Mouse (Mus musculus) CH12.LX (cell line): ENCODE data around the gene Psmd11. TPM values are rescaled to one million over a fixed set of nuclear protein-coding genes. Genes with fewer than 3 reads are reported as not detected.
A peak's percentile ranks its signal among the peaks of the same experiment; 100 is the strongest.

Experiments used
- DNase-seq: peaks from one replicate; pipeline ENCODE4 v3.0.0-alpha.2; 2013; ENCODE audit errors: extremely low read depth
- H3K27ac ChIP-seq: 2 replicates; pipeline ENCODE4 v1.5.1; 2012; ENCODE audit warnings: low read depth, mild to moderate bottlenecking, control low read depth, moderate library complexity; ENCODE audit not compliant: insufficient read depth
- H3K27me3 ChIP-seq: replicated peaks from 2 replicates; pipeline ENCODE3; 2012; ENCODE audit warnings: inconsistent platforms
- H3K36me3 ChIP-seq, 2 experiments: replicated peaks in 1 of 2; 2 replicates each; pipeline versions ENCODE3 to v1.6.1; 2012; ENCODE audit warnings: inconsistent platforms in 1 of 2, low read length in 1 of 2, mild to moderate bottlenecking in 1 of 2, mixed read lengths in 1 of 2, moderate library complexity in 1 of 2; ENCODE audit not compliant: control insufficient read depth in 1 of 2, insufficient read depth in 1 of 2
- H3K4me1 ChIP-seq, 2 experiments: 2 replicates each; pipeline ENCODE4 v1.6.1; 2012; ENCODE audit warnings: inconsistent platforms in 1 of 2, moderate library complexity in 1 of 2; ENCODE audit not compliant: insufficient read depth in 2 of 2, control insufficient read depth in 1 of 2
- H3K4me2 ChIP-seq: 2 replicates; pipeline ENCODE4 v1.6.1; 2012; ENCODE audit warnings: low read depth, mild to moderate bottlenecking, control low read depth; ENCODE audit not compliant: poor library complexity, insufficient read depth, severe bottlenecking
- H3K4me3 ChIP-seq, 3 experiments: fragments of 150-350 bp in 1 of 3; sonication (generic) in 1 of 3; replicated peaks in 1 of 3; 2 replicates each; pipeline versions ENCODE3 to v1.5.1; 2011 to 2012; ENCODE audit warnings: low read depth in 2 of 3, low read length in 2 of 3, mild to moderate bottlenecking in 2 of 3, moderate library complexity in 2 of 3, control low read depth in 1 of 3, improper control_type of control experiment in 1 of 3, inconsistent platforms in 1 of 3, mixed read lengths in 1 of 3; ENCODE audit not compliant: poor library complexity in 1 of 3
- H3K79me2 ChIP-seq: replicated peaks from 2 replicates; pipeline ENCODE4 v1.6.1; 2012; ENCODE audit warnings: mild to moderate bottlenecking, moderate library complexity; ENCODE audit not compliant: control insufficient read depth, poor library complexity, insufficient read depth, severe bottlenecking; ENCODE audit errors: extremely low read depth
- H3K9ac ChIP-seq: 2 replicates; pipeline ENCODE4 v1.6.1; 2012; ENCODE audit warnings: low read depth, mild to moderate bottlenecking, control low read depth, moderate library complexity; ENCODE audit not compliant: insufficient read depth
- H3K9me3 ChIP-seq: replicated peaks from 2 replicates; pipeline ENCODE3; 2012; ENCODE audit warnings: low read length, inconsistent platforms, mixed read lengths
- CHD1 ChIP-seq: IDR thresholded peaks from 2 replicates; pipeline ENCODE4 v1.6.1; 2012; ENCODE audit warnings: low read depth, low read length, improper control_type of control experiment, inconsistent platforms
- E2F4 ChIP-seq: IDR thresholded peaks from 2 replicates; pipeline ENCODE4 v1.6.1; 2011; ENCODE audit warnings: low read depth, low read length, improper control_type of control experiment; ENCODE audit not compliant: insufficient replicate concordance
- EP300 ChIP-seq: IDR thresholded peaks from 2 replicates; pipeline ENCODE4 v1.6.1; 2011; ENCODE audit warnings: low read length, improper control_type of control experiment
- GABPA ChIP-seq: IDR thresholded peaks from 2 replicates; pipeline ENCODE4 v1.6.1; 2012; ENCODE audit warnings: low read depth, low read length, improper control_type of control experiment, inconsistent platforms; ENCODE audit not compliant: insufficient replicate concordance
- MAFK ChIP-seq: IDR thresholded peaks from 2 replicates; pipeline ENCODE4 v1.6.1; 2011; ENCODE audit warnings: low read length, improper control_type of control experiment; ENCODE audit not compliant: insufficient replicate concordance
- MAX ChIP-seq: IDR thresholded peaks from 2 replicates; pipeline ENCODE4 v1.6.1; 2011; ENCODE audit warnings: low read length, improper control_type of control experiment
- MXI1 ChIP-seq: IDR thresholded peaks from 2 replicates; pipeline ENCODE4 v1.6.1; 2011; ENCODE audit warnings: mild to moderate bottlenecking, low read depth, low read length, improper control_type of control experiment
- RAD21 ChIP-seq: IDR thresholded peaks from 2 replicates; pipeline ENCODE4 v1.6.1; 2011; ENCODE audit warnings: low read depth, mild to moderate bottlenecking, low read length, improper control_type of control experiment, moderate library complexity
- SIN3A ChIP-seq: IDR thresholded peaks from 2 replicates; pipeline ENCODE4 v1.6.1; 2012; ENCODE audit warnings: low read length, improper control_type of control experiment, inconsistent platforms
- UBTF ChIP-seq: IDR thresholded peaks from 2 replicates; pipeline ENCODE4 v1.6.1; 2012; ENCODE audit warnings: low read depth, mild to moderate bottlenecking, inconsistent platforms, low read length, improper control_type of control experiment, moderate library complexity
- dilution Hi-C: fragments of 300-500 bp; cut with MboI; formaldehyde crosslinking; loops from 2 replicates; pipeline ENCODE4 v1.14.3; 2020; ENCODE audit warnings: low sequenced_read_pairs; ENCODE audit not compliant: extremely low pct_unique_long_range_greater_than_20kb, extremely low pct_ligation_motif_present
- in situ Hi-C: fragments of 300-500 bp; cut with MboI; formaldehyde crosslinking; loops from 3 replicates; pipeline ENCODE4 v1.14.3; 2019; ENCODE audit warnings: low sequenced_read_pairs, low pct_ligation_motif_present, low pct_unique_long_range_greater_than_20kb, mixed read lengths
- polyA plus RNA-seq: library from polyadenylated mRNA; unstranded; fragments of >175 nt; gene quantifications from 2 replicates; pipeline ENCODE4 v1.2.1, GENCODE M21; 2012; ENCODE audit warnings: low read depth; ENCODE audit not compliant: insufficient read length
- total RNA-seq, 2 experiments: library from RNA; depleted of rRNA; stranded (reverse); fragments of 300-350 nt in 1 of 2; fragments of >200 nt in 1 of 2; gene quantifications; 2 replicates each; pipeline ENCODE4 v1.2.3; 2012 to 2014

Psmd11 gene
- total and polyA plus RNA-seq, 3 experiments = 116 to 191 (median 141) TPM

- TF ChIP-seq E2F4 (no peak), CHD1 (no peak), RAD21 (peak; percentile 17), EP300 (no peak)
Measured at GRCm38 (mm10) chr11:80476222-80477189, 48.1 kb downstream of the Psmd11 start, which contains the start of gene Cdk5r1 (continued).

- peak overlapping the region; percentile 3; the same call in 1 of the 2 replicates for H3K27ac ChIP-seq
- in situ Hi-C loops = loop anchor here (5.0 kb wide), 2 partner anchors 80 to 185 kb away; no protein-coding TSS in a partner anchor
- H3K79me2 ChIP-seq = peaks cover 26% of the 10 kb centered on the region
- peak overlapping the region; percentile 48 for H3K9ac ChIP-seq
- no peak for TF ChIP-seq MAFK
- peak; percentile 17; the same call in 1 of the 2 replicates for TF ChIP-seq SIN3A
- no peak for TF ChIP-seq GABPA
- peak; percentile 12; the same call in 1 of the 2 replicates for TF ChIP-seq MAX
- TF ChIP-seq UBTF = 0 out of 2 replicates have a peak, but pooled peaks have one; percentile 8
- dilution Hi-C loops = no loop called here
- no peaks in the 10 kb centered on the region for H3K27me3 ChIP-seq
- no peak for DNase-seq
- peak overlapping the region; percentile 74 to 87 (median 81) for H3K4me3 ChIP-seq
- no peaks in the 10 kb centered on the region for H3K9me3 ChIP-seq
- peaks cover 15 to 63% of the 10 kb centered on the region in 2 experiments for H3K4me1 ChIP-seq
- H3K4me2 ChIP-seq = peak overlapping the region; percentile 54
- H3K36me3 ChIP-seq = peaks cover 17 to 74% of the 10 kb centered on the region in 2 experiments
Measured at GRCm38 (mm10) chr11:80477341-80478199, 49.2 kb downstream of the Psmd11 start.

GRCm38 (mm10) chr11:80478694-80479412 lies 50.4 kb downstream of the Psmd11 start:
- Histone ChIP-seq H3K79me2 (peaks cover 26% of the 10 kb centered on the region), H3K36me3 (peaks cover 13 to 69% of the 10 kb centered on the region in 2 experiments), H3K4me1 (peaks cover 15 to 60% of the 10 kb centered on the region in 2 experiments), H3K4me2 (peak overlapping the region; percentile 54), H3K9ac (peak overlapping the region; percentile 48), H3K27me3 (no peaks in the 10 kb centered on the region), H3K4me3 (peak overlapping the region; percentile 60 to 81 (median 74)), H3K9me3 (no peaks in the 10 kb centered on the region), H3K27ac (no peak overlapping the region)
- dilution Hi-C loops (no loop called here), in situ Hi-C loops (loop anchor here (5.0 kb wide), 2 partner anchors 78 to 183 kb away; no protein-coding TSS in a partner anchor)
- TF ChIP-seq MXI1 = no peak
- no peak for DNase-seq
